Mouse (Mus musculus): ENCODE data around the gene Erlin1. TPM values are rescaled to one million over a fixed set of nuclear protein-coding genes. Genes with fewer than 3 reads are reported as not detected.

Erlin1 gene
- polyA plus RNA-seq, 1 experiment = 7.4 TPM

DNA sequence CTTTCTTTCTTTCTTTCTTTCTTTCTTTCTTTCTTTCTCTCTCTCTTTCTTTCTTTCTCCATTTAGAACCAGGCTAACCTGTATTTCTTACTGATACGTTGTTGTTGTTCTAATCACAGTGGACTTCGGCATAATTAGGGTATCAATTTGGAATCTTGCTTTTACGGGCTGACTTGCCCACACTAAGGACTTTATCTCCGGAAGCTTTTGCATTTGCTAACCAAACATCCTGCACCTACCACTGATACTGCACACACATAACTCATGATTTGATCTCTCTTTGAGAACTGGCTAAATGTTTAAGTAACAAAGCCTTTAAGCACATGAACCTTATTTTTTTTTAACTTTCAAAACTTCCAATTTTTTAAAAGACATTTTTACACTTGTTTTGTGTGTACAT, 19.2 kb downstream of the Erlin1 start:
- Histone ChIP-seq H3K27ac (ENCODE audit: control insufficient read depth, insufficient read depth, low read depth, low read length, poor library complexity) (no peak overlapping the region), H3K4me1 (ENCODE audit: control insufficient read depth, insufficient read depth, low read length) (no peaks in the 10 kb centered on the region), H3K4me3 (replicated peaks; ENCODE audit: control insufficient read depth, low read depth, low read length) (no peak overlapping the region)
- 73% methylated on average over 4 of the region's 4 CpGs for WGBS
- TF ChIP-seq POLR2A (IDR thresholded peaks at IDR 0.05; ENCODE audit: borderline replicate concordance, control insufficient read depth, low read depth, low read length) = no peak
- no peak for TF ChIP-seq CTCF (IDR thresholded peaks at IDR 0.05; ENCODE audit: control insufficient read depth, insufficient read depth, low read length)

GRCm38 (mm10) chr19:44049282-44049681, 20.3 kb downstream of the Erlin1 start:
- no peak overlapping the region for H3K4me3 ChIP-seq (replicated peaks; ENCODE audit: control insufficient read depth, low read depth, low read length)
- no peaks in the 10 kb centered on the region for H3K4me1 ChIP-seq (ENCODE audit: control insufficient read depth, insufficient read depth, low read length)
- WGBS = 62% methylated on average over 3 of the region's 3 CpGs
- H3K27ac ChIP-seq (ENCODE audit: control insufficient read depth, insufficient read depth, low read depth, low read length, poor library complexity) = no peak overlapping the region
- TF ChIP-seq POLR2A (IDR thresholded peaks at IDR 0.05; ENCODE audit: borderline replicate concordance, control insufficient read depth, low read depth, low read length) (no peak), CTCF (IDR thresholded peaks at IDR 0.05; ENCODE audit: control insufficient read depth, insufficient read depth, low read length) (no peak)

- Histone ChIP-seq H3K4me1 (ENCODE audit: control insufficient read depth, insufficient read depth, low read length) (no peaks in the 10 kb centered on the region), H3K27ac (ENCODE audit: control insufficient read depth, insufficient read depth, low read depth, low read length, poor library complexity) (no peak overlapping the region), H3K4me3 (replicated peaks; ENCODE audit: control insufficient read depth, low read depth, low read length) (no peak overlapping the region)
- 30% methylated on average over 3 of the region's 3 CpGs for WGBS
- no peak for TF ChIP-seq POLR2A (IDR thresholded peaks at IDR 0.05; ENCODE audit: borderline replicate concordance, control insufficient read depth, low read depth, low read length)
- TF ChIP-seq CTCF (IDR thresholded peaks at IDR 0.05; ENCODE audit: control insufficient read depth, insufficient read depth, low read length) = no peak
Measured at GRCm38 (mm10) chr19:44045847-44046246, 23.7 kb downstream of the Erlin1 start.

DNA sequence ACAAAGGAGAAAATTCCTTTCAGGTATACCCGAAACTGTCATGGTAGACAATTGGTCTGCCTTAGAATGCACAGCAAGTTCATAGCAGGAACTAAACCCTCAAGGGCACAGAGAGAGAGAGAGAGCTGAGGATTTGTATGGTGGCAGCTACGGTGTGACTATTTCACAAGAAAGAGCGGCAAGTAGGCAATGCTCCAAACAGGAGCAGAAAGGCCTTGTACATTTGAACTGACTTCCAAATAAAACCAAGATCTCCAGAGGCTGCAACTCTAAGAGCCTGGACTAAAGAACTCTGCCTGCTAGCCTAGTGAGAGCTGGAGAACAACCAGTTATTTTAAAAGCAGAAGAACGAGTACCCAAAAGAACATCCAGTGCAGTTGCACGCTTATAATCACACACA, 27.5 kb downstream of the Erlin1 start:
- TF ChIP-seq CTCF (IDR thresholded peaks at IDR 0.05; ENCODE audit: control insufficient read depth, insufficient read depth, low read length) (no peak), POLR2A (IDR thresholded peaks at IDR 0.05; ENCODE audit: borderline replicate concordance, control insufficient read depth, low read depth, low read length) (no peak)
- WGBS = 84% methylated on average over 5 of the region's 5 CpGs
- Histone ChIP-seq H3K27ac (ENCODE audit: control insufficient read depth, insufficient read depth, low read depth, low read length, poor library complexity) (no peak overlapping the region), H3K4me3 (replicated peaks; ENCODE audit: control insufficient read depth, low read depth, low read length) (no peak overlapping the region), H3K4me1 (ENCODE audit: control insufficient read depth, insufficient read depth, low read length) (no peaks in the 10 kb centered on the region)

DNA sequence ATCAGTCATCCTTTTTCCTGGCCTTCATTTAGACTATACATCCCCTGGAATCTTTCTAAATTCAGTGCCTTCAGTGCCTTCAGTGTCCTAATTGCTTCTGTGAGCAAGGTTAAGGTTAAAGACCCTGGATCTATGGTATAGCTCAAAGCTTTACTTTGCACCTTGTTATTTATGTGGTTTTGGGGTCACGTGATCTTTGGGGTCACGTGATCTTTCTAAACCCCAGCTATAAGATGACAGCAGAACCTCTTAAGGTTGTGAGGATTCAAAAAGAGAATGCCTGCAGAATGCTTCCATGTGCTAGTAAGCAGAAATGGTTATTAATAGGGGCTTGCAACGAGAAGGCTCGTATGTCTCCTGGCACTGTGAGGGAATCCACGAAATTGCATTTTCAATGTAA, 36.2 kb downstream of the Erlin1 start:
- no peak overlapping the region for H3K27ac ChIP-seq (ENCODE audit: control insufficient read depth, insufficient read depth, low read depth, low read length, poor library complexity)
- WGBS = 82% methylated on average over 5 of the region's 5 CpGs

GRCm38 (mm10) chr19:44032046-44032744, 37.4 kb downstream of the Erlin1 start:
- WGBS = 84% methylated on average over 11 of the region's 11 CpGs
- H3K27ac ChIP-seq (ENCODE audit: control insufficient read depth, insufficient read depth, low read depth, low read length, poor library complexity) = no peak overlapping the region
- no peaks in the 10 kb centered on the region for H3K4me1 ChIP-seq (ENCODE audit: control insufficient read depth, insufficient read depth, low read length)
- no peak overlapping the region for H3K4me3 ChIP-seq (replicated peaks; ENCODE audit: control insufficient read depth, low read depth, low read length)
- no peak for TF ChIP-seq POLR2A (IDR thresholded peaks at IDR 0.05; ENCODE audit: borderline replicate concordance, control insufficient read depth, low read depth, low read length)
- TF ChIP-seq CTCF (IDR thresholded peaks at IDR 0.05; ENCODE audit: control insufficient read depth, insufficient read depth, low read length) = no peak

More for the DNA sequence above, 36.2 kb downstream of the Erlin1 start:
- TF ChIP-seq CTCF (IDR thresholded peaks at IDR 0.05; ENCODE audit: control insufficient read depth, insufficient read depth, low read length) = no peak
- TF ChIP-seq POLR2A (IDR thresholded peaks at IDR 0.05; ENCODE audit: borderline replicate concordance, control insufficient read depth, low read depth, low read length) = no peak
- H3K4me1 ChIP-seq (ENCODE audit: control insufficient read depth, insufficient read depth, low read length) = no peaks in the 10 kb centered on the region
- no peak overlapping the region for H3K4me3 ChIP-seq (replicated peaks; ENCODE audit: control insufficient read depth, low read depth, low read length)

GRCm38 (mm10) chr19:44030024-44030423, 39.6 kb downstream of the Erlin1 start:
- no peak overlapping the region for H3K4me3 ChIP-seq (replicated peaks; ENCODE audit: control insufficient read depth, low read depth, low read length)
- no peaks in the 10 kb centered on the region for H3K4me1 ChIP-seq (ENCODE audit: control insufficient read depth, insufficient read depth, low read length)
- 89% methylated on average over 5 of the region's 5 CpGs for WGBS
- H3K27ac ChIP-seq (ENCODE audit: control insufficient read depth, insufficient read depth, low read depth, low read length, poor library complexity) = no peak overlapping the region
- TF ChIP-seq POLR2A (IDR thresholded peaks at IDR 0.05; ENCODE audit: borderline replicate concordance, control insufficient read depth, low read depth, low read length) (no peak), CTCF (IDR thresholded peaks at IDR 0.05; ENCODE audit: control insufficient read depth, insufficient read depth, low read length) (no peak)

DNA sequence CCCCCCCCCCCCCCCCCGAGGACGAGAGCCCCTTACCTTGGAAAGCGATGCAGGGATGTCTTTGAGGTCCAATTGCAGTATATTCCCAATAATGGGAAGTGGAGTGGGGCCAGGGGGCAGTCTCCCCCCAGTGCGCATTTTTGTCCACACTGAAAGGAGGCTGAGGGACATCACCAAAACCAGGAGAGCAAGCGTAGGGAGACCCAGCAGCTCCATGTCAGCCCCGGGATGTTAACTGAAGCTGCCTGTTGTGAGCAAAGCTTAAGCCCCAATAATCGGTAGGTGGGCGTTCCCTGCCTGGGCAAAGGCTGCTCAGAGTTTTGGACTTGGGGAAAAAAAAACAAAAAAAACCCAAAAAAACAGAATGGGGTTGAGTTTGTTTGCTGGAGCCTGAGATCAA, 40.6 kb downstream of the Erlin1 start, which contains the start of gene Cyp2c23:
Gene Cyp2c23 (minus strand): TSS at position 237 of the 400 bp plus-strand sequence.
- no peak for TF ChIP-seq POLR2A (IDR thresholded peaks at IDR 0.05; ENCODE audit: borderline replicate concordance, control insufficient read depth, low read depth, low read length)
- no peaks in the 10 kb centered on the region for H3K4me1 ChIP-seq (ENCODE audit: control insufficient read depth, insufficient read depth, low read length)
- 76% methylated on average over 8 of the region's 8 CpGs for WGBS
- no peak within 1 kb of the TSS for H3K4me3 ChIP-seq (replicated peaks; ENCODE audit: control insufficient read depth, low read depth, low read length)
- H3K27ac ChIP-seq (ENCODE audit: control insufficient read depth, insufficient read depth, low read depth, low read length, poor library complexity) = no peak within 1 kb of the TSS
